Mouse (Mus musculus): ENCODE results near the gene Zfpl1. TPM values are rescaled to one million over a fixed set of nuclear protein-coding genes. Genes with fewer than 3 reads are reported as not detected.

Gene Zfpl1
- polyA plus RNA-seq, 1 experiment from 2014 or later, result 59.4 TPM

DNA sequence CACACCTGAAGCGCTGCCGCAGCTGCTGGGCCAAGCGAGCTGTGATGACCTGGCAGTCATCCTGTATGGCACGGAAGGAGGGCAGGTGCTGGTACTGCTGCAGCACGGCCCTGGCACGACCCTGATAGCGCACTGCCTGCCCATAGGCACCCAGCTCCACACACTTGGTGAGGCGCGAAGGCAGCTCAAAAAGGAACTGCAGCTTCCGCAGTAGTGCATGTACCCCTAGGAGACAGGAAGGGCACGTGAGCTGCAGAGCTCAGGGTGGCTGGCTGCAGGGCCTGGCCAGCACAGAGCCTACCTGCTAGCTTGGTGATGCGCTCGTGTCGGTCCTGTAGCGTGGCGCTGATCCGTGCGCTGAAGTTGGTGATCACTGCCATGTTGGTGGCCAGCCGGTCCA lies 13.5 kb downstream of the Zfpl1 start:
- H3K27me3 ChIP-seq, result no peaks in the 10 kb centered on the region
- no peak for TF ChIP-seq CTCF (IDR thresholded peaks at IDR 0.05)
- ATAC-seq (no peak), DNase-seq (ENCODE audit: low read depth, low spot score) (no peak)
- in situ Hi-C loops (cut with MboI; ENCODE audit: low pct_unique_long_range_greater_than_20kb), result no loop called here
- POLR2A ChIA-PET, result interaction anchor here (0.5 kb wide), 1 partner anchor 22 kb away, joined by 5 read pairs; no protein-coding TSS in a partner anchor
- CTCF ChIA-PET, result no interaction called here

DNA sequence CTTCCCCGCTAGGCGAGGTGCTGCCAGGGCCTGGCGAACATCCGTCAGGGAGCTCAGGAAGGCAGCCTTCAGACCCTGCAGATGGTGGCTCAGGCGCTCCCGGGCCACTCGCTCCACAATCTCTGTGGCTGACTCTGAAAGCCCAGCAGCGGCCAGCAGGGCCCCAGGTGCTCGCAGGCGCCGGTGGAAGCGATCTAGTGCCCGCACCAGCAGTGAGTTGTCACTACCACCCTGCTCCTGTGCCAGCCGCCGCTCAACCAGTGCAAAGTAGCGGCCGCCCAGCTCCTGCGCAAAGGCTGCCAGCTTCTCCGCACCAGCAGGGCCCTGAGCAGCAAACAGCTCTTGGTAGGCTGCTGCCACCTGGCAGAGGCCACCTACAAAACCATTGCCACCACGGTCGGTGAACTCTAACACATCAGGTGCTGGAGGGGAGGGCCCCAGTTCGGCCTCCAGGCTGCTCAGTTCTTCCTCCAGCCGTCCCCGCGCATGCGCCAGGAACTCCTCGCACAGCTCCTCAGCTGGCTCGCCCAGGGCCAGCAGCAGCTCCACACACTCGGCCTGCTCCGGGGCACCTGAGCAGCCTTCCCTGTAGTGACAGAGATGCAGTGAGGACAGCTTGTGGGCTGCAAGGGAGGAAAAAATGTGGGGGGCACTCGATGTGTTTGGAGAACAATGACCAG lies 14.0 kb downstream of the Zfpl1 start:
- POLR2A ChIA-PET, result interaction anchor here (0.5 to 0.6 kb wide), 2 partner anchors 22 to 654 kb away, joined by 5 read pairs; no protein-coding TSS in a partner anchor
- in situ Hi-C loops (cut with MboI; ENCODE audit: low pct_unique_long_range_greater_than_20kb), result no loop called here
- DNase-seq (ENCODE audit: low read depth, low spot score) (no peak), ATAC-seq (no peak)
- TF ChIP-seq CTCF (IDR thresholded peaks at IDR 0.05), result no peak
- CTCF ChIA-PET, result no interaction called here
- H3K27me3 ChIP-seq, result no peaks in the 10 kb centered on the region

DNA sequence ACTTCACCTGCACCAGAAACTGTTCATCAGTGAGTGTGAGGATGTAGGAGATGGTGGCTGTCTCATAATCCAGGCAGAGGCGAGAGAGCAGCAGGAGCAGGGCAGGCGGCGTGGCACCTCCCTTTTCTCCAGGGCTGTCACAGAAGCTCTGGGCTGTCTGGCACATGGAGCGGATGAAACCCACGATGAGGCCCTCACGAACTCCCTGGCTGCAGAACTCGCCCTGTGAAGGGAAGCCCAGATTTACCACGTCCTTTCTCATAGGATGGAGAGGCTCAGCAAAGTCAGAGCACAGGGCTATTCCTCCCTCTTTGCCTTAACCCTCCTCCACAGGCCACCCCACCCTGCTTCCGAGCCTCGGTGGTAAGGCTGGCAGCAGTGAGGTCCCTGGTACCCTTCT lies 14.9 kb downstream of the Zfpl1 start:
- TF ChIP-seq CTCF (IDR thresholded peaks at IDR 0.05), result no peak
- CTCF ChIA-PET, result no interaction called here
- DNase-seq (ENCODE audit: low read depth, low spot score) (no peak), ATAC-seq (no peak)
- no peaks in the 10 kb centered on the region for H3K27me3 ChIP-seq
- in situ Hi-C loops (cut with MboI; ENCODE audit: low pct_unique_long_range_greater_than_20kb), result no loop called here
- POLR2A ChIA-PET, result interaction anchor here (0.6 kb wide), 1 partner anchor 653 kb away, joined by 5 read pairs; no protein-coding TSS in a partner anchor

DNA sequence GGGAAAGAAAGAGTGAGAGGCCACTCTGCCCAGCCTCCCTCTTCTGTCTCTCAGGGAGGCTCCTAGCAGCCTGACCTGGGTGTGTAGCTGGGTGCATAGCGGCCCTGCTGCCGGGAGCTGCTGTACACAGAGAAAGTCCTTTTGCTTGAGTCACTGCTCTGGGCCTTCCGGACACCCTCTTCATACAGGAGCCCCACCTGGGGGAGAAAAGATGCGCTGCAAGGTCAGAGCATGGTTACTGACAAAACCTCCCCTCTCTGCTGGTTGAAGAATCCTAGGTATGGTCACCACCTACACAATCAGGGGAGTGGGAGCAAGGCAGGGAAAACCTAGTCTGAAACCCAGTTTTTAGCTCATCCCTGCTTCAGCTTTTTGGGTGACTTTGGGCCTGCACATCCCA lies 15.8 kb downstream of the Zfpl1 start:
- no peaks in the 10 kb centered on the region for H3K27me3 ChIP-seq
- ChIA-PET POLR2A (interaction anchor here (1.6 kb wide), 1 partner anchor 11 kb away, joined by 5 read pairs; the partner anchor contains the start of gene Tmem262), CTCF (interaction anchor here (2.9 kb wide), 1 partner anchor 8 kb away, joined by 27 read pairs; the partner anchor contains the start of gene Vps51)
- in situ Hi-C loops (cut with MboI; ENCODE audit: low pct_unique_long_range_greater_than_20kb), result no loop called here
- ATAC-seq (no peak), DNase-seq (ENCODE audit: low read depth, low spot score) (no peak)
- TF ChIP-seq CTCF (IDR thresholded peaks at IDR 0.05), result no peak

DNA sequence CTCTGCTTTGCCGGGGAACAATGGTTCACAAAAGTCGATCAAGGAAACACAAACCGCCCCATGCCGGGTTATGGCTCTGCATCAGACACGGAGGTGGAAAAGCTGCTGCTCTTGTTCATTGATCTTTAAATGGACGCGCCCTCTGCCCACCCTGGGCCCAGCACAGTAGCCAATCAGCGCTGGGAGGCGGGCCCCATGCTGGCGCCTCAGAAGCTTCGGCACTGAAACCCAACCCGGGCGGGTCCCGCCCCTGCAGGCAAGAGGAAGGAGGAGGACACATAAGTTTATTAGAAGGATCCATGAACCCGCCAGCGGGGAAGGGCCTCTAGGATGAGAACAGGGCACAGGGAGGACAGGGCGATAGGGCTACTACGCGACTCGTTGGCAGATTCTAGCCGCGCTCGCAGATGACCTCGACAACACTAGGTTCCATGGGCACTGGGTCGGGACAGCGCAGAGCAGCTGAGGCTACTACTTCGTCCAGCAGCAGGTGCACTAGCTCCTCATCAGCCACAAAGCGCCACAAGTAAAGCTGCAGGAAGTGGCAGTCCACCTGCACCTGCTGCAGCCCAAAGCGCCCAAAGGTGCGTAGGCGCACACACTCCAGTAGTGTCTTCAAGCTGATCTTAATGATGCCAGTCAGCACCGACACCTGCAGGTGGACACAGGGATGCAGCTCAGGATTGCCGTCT lies 16.9 kb downstream of the Zfpl1 start, which contains the start of gene Tm7sf2:
Gene Tm7sf2 (minus strand): TSS at position 650 of the 692 bp plus-strand sequence.
- peak; percentile 58 for ATAC-seq
- in situ Hi-C loops (cut with MboI; ENCODE audit: low pct_unique_long_range_greater_than_20kb), result no loop called here
- no peak for DNase-seq (ENCODE audit: low read depth, low spot score)
- CTCF ChIA-PET, result interaction anchor here (0.8 to 2.9 kb wide), 10 partner anchors 9 to 191 kb away, joined by 3 to 27 read pairs (median 6); partner anchors contain the start of genes Arl2, Batf2, Cdca5 and Tmem262
- no peaks in the 10 kb centered on the region for H3K27me3 ChIP-seq
- TF ChIP-seq CTCF (IDR thresholded peaks at IDR 0.05), result no peak
- POLR2A ChIA-PET, result interaction anchor here (1.6 kb wide), 2 partner anchors 9 to 12 kb away, joined by 5 to 6 read pairs; partner anchors contain the start of genes Tmem262 and Vps51

DNA sequence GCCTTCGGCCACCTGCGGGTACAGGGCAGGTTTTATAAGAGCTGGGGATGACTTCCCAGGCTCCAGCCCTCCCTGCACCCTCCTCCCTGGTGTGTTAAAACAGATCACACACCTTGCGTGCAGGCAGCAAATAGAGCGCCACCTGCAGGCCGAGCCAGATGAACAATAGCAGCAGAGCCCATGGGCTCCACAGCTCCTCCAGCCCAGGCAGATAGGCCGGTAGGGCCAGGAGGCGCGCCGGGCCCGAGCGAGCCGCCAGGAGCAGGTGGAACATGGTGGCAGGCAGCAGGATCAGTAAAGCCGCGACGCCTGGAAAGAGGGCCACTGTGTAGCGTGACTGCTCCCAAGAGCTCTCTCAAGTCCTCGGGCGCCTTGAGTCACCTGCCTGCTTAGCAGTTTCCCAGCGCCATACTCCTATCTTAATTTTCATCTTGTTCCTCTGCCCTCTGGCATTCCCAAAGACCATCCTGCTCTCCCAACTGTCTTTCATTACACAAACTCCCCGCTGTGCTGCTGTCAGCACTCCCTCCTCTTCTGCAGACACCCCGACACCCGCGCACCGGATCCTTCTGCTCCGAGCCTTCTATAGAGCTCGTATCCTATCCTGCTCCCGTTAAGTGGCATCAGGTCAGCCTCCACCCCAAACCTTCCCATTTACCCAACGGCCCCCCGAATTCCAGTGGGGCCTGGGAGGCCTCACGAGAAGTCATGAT lies 17.6 kb downstream of the Zfpl1 start:
- ChIA-PET POLR2A (interaction anchor here (0.6 to 1.6 kb wide), 7 partner anchors 10 to 161 kb away, joined by 3 to 6 read pairs (median 4); partner anchors contain the start of genes Capn1, Snx15, Tmem262 and Vps51), CTCF (interaction anchor here (0.7 to 2.9 kb wide), 14 partner anchors 10 to 214 kb away, joined by 3 to 27 read pairs (median 5); partner anchors contain the start of genes Arl2, Batf2, Cdca5 and Syvn1)
- peak; percentile 76 for ATAC-seq
- H3K27me3 ChIP-seq, result no peaks in the 10 kb centered on the region
- no peak for DNase-seq (ENCODE audit: low read depth, low spot score)
- TF ChIP-seq CTCF (IDR thresholded peaks at IDR 0.05), result no peak
- in situ Hi-C loops (cut with MboI; ENCODE audit: low pct_unique_long_range_greater_than_20kb), result no loop called here

DNA sequence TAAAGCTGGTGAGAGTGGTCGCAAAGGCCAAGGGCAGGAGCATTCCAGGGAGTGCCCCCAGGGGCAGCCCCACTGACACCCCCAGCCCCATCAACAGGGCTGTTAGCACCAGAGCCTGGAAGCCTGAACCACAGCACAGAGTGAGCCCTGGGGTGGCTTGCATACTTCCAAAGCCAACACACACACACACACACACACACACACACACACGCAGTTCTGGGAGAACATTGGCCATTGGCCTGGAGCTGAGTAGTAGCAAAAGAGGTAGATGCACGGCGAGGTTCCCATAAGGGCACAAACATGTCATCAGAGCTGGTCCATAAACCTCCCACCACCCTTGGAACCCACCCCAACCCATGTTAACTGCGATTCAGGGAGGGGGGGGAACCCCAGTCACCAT lies 18.2 kb downstream of the Zfpl1 start:
- in situ Hi-C loops (cut with MboI; ENCODE audit: low pct_unique_long_range_greater_than_20kb), result no loop called here
- no peaks in the 10 kb centered on the region for H3K27me3 ChIP-seq
- ChIA-PET POLR2A (interaction anchor here (0.6 to 1.6 kb wide), 6 partner anchors 10 to 161 kb away, joined by 3 to 6 read pairs (median 4); partner anchors contain the start of genes Capn1, Snx15 and Vps51), CTCF (interaction anchor here (0.7 to 2.9 kb wide), 12 partner anchors 10 to 214 kb away, joined by 3 to 27 read pairs (median 5); partner anchors contain the start of genes Cdca5, Syvn1, Tmem262 and Vps51)
- no peak for TF ChIP-seq CTCF (IDR thresholded peaks at IDR 0.05)
- ATAC-seq (no peak), DNase-seq (ENCODE audit: low read depth, low spot score) (no peak)

DNA sequence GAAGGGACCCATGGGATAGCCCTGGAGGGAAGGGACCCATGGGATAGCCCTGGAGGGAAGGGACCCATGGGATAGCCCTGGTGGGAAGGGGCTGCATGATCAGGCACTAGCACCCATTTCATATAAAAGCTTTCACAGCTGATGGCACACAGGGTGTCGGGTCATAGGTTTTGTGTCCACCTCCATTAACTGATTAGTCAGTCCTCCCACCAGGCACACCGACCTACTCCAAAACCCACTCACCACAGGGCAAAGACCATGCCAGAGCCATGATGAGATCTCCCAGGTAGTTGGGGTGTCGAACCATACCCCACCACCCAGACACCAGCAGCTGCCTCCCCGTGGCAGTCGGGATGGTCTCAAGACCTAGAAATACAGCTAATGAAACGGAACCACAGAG lies 21.7 kb downstream of the Zfpl1 start:
- CTCF ChIA-PET, result no interaction called here

DNA sequence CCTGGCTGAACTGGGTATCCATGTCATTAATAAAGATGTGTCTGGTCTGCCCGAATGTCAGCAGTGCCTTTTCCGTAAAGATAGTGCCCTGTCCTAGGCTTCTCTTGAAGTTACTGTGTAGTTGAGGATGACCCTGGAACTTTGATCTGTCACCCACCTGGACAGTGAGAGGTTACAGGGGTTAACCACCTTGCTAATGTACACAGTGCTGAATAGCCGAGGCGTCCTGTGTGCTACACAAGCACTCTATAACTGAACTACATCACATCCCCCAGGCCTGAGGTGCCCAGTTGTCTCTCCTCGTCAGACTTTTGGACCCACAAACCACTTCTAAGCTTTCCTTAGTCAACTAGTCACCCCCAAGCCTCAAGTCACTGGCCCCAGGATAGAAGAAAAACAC lies 22.3 kb downstream of the Zfpl1 start:
- ChIA-PET POLR2A (interaction anchor here (1.1 to 3.3 kb wide), 2 partner anchors 16 to 195 kb away, joined by 3 to 15 read pairs; partner anchors contain the start of gene Syvn1), CTCF (no interaction called here)
- in situ Hi-C loops (cut with MboI; ENCODE audit: low pct_unique_long_range_greater_than_20kb), result no loop called here
- no peaks in the 10 kb centered on the region for H3K27me3 ChIP-seq
- no peak for TF ChIP-seq CTCF (IDR thresholded peaks at IDR 0.05)
- ATAC-seq (no peak), DNase-seq (ENCODE audit: low read depth, low spot score) (no peak)

More for the DNA sequence above, 21.7 kb downstream of the Zfpl1 start:
- no peaks in the 10 kb centered on the region for H3K27me3 ChIP-seq
- in situ Hi-C loops (cut with MboI; ENCODE audit: low pct_unique_long_range_greater_than_20kb), result no loop called here
- ATAC-seq (no peak), DNase-seq (ENCODE audit: low read depth, low spot score) (no peak)
- no peak for TF ChIP-seq CTCF (IDR thresholded peaks at IDR 0.05)
- POLR2A ChIA-PET, result interaction anchor here (1.3 kb wide), 1 partner anchor 11 kb away, joined by 4 read pairs; no protein-coding TSS in a partner anchor

Data from Patski (cell line).